Mouse (Mus musculus) urinary bladder, adult 2 months (tissue): ENCODE measurements around the gene Ppp1r3a. TPM values are rescaled to one million over a fixed set of nuclear protein-coding genes. Genes with fewer than 3 reads are reported as not detected.

Source experiments
- polyA plus RNA-seq: library from polyadenylated mRNA; depleted of rRNA; stranded (reverse); fragments of >200 nt; gene quantifications from 2 replicates; pipeline ENCODE4 v1.2.3, GENCODE M21; 2012; rRNA removed

Gene Ppp1r3a
- polyA plus RNA-seq, 1 experiment, result 0.12 TPM

Other genes starting within 250 kb of the Ppp1r3a start
- gene Foxp2, start 146.1 kb upstream of the Ppp1r3a start, polyA plus RNA-seq, result 13.4 and 20.0 TPM in 2 replicates